Mouse (Mus musculus) layer of hippocampus, adult 18-20 months (tissue): ENCODE measurements around the gene Mvb12a. TPM values are rescaled to one million over a fixed set of nuclear protein-coding genes. Genes with fewer than 3 reads are reported as not detected.
A peak's percentile ranks its signal among the peaks of the same experiment; 100 is the strongest.

ENCODE experiments used
- DNase-seq, 2 experiments: peaks; one replicate each; pipeline ENCODE4 v3.0.0; 2022; ENCODE audit warnings: low spot score in 2 of 2
- long read RNA-seq: library from polyadenylated mRNA; stranded (forward); transcript quantifications from one replicate; pipeline ENCODE4 v2.0.0, GENCODE M21; 2021
- total RNA-seq, 2 experiments: library from RNA; stranded (reverse); gene quantifications; 2 replicates each; pipeline ENCODE4 v1.2.3; 2021

Gene Mvb12a
- 10 to 100 TPM; 29.9 to 37.9 TPM for total RNA-seq
- long read RNA-seq, transcript Mvb12a-201 (9 exons, 1,062 nt) = major isoform, 6 of 10 reads
- long read RNA-seq, partial matches to known transcripts = 1 of 10 reads
- long read RNA-seq, other reads (novel, unspliced or antisense) = 3 of 10 reads

DNA sequence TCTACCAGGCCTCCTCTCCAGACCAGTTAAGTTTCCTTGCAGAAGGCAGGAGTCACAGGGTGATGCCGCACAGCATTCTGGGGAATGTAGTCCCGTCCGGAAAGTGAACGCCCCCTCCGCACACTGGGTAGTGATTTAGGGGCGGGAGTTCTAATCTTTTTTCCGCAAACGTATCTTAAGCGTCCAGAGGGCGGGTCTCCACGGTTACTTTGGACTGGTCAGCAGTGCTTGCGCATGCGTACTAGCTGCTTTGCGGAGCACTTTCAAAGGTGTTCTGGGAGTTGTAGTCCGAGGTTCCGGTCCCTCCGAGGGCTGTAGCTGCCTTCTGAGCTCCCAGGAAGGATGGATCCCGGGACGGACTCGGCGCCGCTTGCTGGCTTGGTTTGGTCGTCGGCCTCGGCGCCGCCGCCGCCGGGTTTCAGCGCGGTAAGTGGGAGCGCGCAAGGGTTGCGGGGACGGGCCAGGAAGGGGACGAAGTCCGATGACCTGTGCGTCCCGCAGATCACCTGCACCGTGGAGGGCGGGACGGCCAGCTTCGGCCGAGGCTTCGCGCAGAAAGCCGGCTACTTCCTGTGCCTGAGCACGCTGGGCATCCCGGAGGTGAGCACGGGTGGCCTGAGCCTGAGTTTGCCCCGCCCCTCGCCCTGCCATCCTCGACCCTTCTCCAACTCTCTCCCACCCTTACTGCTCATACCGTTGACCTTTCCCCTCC is at the start of gene Mvb12a:
TSS of gene Mvb12a (plus strand) at position 291 of the 712 bp plus-strand sequence.
- peak; percentile 97 to 99 for DNase-seq

DNA sequence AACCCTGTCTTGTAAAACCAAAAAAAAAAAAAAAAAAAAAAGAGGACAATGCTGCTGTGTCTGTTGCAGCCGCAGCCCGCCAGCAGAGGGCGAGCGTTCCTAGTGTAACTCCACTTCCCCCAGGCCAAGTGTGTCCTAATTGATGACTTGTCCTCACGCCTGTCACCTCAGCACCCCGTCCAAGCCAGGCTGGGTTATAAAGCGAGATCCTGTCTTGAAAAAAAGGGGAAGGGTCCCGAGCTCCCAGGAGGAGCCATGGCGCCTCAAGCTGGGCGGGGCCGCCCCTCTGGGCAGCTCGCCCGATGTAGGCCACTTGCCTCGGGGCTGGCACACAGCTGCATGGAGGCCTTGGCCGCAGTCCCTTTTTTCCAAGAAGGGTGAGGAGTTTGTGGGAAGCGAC is 47.7 kb upstream of the Mvb12a start:
- DNase-seq = peak in 1 of 2 experiments; percentile 83

DNA sequence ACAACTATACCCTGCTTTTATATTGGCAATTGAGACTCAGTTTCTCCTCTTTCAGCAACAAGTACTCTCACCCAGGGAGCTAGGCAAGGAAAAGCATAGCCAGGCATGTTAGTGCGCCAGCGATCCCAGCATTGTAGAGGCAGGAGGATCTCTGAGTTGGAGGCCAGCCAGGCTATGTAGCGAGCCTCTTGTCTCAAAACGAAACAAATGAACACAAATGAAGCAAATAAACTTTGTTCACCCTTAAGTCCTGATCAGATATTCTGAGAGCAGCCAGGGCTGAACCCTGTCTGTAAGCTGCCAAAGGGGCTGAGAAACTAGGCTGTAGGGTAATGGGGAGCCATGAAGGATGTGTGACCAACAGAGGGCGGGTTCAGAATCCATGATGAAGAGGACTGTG is 46.9 kb upstream of the Mvb12a start:
- DNase-seq = no peak

DNA sequence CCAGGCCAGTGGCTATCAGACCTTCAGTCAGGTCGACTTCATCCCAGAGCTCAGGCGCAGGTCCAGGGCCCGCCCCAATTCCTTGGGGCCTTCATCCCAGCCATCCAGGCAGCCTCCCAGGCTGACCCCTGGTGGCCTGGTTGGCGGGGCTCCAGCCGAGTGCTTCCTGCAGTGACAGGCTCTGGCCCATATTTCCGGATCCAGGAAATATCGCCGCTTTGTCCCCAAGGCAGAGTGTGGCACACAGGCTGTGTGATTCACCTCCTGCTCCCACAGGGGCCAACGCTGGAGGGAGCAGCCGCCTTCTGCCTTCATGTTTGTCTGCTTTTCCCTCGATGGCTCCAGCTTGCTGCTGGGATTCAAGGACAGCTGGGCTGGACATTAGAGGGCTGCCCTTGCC is 46.2 kb upstream of the Mvb12a start:
- no peak for DNase-seq

GRCm38 (mm10) chr8:71497077-71497645 is 45.6 kb upstream of the Mvb12a start:
- DNase-seq = no peak

DNA sequence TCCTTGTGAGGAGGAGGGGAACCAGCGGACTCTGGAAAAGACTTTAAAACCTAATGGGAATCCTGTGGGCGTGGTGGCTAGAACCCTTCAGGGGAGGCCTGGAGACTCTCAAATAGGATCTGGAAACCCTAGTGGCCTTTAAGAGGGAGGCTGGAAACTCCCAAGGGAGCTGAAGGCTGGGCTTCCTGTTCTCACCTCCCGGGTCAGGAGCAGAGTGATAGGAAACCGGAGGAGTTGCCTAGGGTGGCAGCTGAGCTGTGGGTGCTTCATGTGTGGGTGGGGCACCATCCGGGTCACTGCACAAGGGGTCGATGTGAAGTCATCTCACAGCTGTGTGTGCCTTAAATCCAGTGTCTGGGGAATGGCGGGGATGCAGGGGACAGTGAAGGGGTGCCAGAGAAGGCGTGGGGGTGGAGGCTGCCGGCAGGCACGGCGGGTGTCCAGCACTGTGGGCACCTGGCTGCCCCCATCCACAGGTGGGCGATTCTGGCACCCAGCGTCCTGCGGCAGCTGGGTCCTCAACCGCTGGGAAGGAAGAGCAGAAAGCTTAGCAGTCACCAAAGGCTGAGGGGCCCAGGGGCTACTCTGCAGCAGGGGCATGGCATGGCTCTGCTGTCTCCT is 44.7 kb upstream of the Mvb12a start:
- no peak for DNase-seq

- DNase-seq = no peak
Measured at GRCm38 (mm10) chr8:71498816-71499690, 43.7 kb upstream of the Mvb12a start.

DNA sequence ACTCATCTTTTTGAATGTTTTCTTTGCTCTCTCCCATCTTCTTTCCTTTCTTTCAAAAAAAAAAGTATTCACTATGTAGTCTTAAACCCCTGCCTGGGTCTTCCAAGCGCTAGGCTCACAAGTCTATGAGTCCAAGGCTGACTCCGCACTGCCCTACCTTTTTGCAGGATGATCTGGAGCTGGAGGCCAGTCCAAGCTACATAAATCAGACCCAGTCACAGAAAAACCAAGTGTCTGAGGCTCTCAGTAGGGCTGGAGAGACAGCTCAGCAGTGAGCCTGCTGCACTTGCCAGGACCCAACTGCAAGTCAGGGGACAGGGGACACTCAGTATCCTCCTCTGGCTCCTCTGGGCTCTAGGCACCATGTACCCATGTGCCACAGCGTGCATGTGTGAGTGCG is 38.4 kb upstream of the Mvb12a start:
- no peak for DNase-seq

GRCm38 (mm10) chr8:71505326-71505725 is 37.4 kb upstream of the Mvb12a start:
- DNase-seq = no peak

DNA sequence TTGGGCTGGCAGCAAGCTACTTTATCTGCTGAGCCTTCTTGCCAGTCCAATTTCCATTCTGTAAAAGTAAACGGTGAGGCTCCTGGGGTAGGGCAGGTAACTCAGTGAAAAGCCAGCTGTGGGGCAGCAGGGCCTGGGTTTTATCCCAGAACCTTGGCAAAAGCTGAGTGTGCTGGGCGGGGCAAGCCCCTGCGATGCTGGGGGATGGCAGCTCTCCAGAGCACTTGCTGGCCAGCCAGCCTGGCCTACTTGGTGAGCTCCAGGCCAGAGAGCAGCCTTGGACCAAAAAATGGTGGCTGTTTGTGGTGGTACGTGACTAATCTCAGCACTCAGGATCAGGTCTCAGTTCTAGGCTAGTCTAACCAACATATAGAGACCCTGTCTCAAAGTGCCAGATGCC is 36.7 kb upstream of the Mvb12a start:
- DNase-seq = no peak

- DNase-seq = peak; percentile 71 to 90
Measured at GRCm38 (mm10) chr8:71507589-71508104, 35.1 kb upstream of the Mvb12a start.

DNA sequence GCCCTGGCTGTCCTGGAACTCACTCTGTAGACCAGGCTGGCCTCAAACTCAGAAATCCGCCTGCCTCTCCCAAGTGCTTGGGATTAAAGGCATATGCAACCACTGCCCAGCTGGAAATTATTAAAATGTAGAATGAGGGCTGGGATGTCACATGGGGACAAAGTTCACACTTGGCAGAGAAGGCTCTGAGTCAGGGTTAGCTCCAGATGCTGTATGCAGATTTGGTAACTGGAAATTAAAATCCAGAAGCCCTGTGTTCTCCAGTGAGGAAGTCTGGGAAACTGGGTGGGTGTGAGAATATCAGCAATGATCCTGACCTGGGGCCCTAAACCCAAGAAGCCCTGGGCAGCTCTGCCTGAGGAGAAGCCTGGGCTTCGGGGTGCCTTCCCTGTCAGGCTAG is 33.4 kb upstream of the Mvb12a start:
- no peak for DNase-seq

DNA sequence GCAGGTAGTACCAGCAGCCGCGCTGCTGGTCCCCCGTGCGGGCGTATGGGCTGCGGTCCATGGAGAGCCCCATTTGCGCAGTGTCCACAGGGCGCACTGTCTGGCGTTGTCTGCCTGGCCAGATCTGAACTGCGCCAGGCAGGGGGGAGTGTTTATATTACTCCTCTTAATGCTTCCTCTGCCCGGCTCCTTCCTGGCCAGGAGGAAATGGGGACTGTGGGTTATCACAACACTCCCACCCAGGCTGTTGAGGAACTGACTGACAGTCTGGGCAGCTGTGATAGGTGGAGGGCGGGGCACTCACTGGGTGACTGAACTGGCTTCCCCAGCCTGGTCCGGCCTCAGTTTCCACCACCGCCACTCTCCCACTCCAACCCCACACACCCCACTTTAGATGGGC is 31.1 kb upstream of the Mvb12a start, which contains the start of gene Plvap:
TSS of gene Plvap (minus strand) at position 109 of the 400 bp plus-strand sequence.
- DNase-seq = no peak

DNA sequence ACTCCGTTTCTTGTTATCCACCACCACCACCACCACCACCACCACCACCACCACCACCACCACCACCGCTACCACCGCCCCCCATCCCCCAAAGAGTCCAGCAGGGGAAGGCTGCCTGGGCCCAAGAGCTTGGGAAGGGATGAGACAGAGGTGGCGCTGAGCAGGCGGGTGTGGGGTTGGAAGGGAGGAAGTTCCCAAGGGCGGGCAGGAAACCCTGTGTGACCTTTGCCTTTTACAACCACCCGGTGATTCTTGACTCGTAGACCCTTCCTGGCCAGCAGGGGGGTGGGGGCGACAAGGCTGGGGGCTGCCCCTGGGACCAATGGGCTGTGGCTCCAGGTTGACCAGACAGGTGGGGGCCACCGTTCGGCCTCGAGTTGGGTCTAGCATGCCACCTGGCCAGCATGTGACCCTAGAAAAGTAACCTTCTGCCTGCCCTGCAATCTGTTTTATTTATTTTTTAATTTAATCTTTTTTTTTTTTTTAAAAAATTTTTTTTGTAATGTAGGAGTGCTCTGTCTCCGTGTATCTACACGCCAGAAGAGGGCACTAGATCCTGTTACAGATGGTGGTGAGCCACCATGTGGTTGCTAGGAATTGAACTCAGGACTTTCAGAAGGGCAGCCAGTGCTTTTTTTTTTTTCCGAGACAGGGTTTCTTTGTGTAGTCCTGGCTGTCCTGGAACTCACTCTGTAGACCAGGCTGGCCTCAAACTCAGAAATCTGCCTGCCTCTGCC is 29.5 kb upstream of the Mvb12a start:
- DNase-seq = no peak

- no peak for DNase-seq
Measured at GRCm38 (mm10) chr8:71515043-71515442, 27.7 kb upstream of the Mvb12a start.

GRCm38 (mm10) chr8:71516786-71517185 is 25.9 kb upstream of the Mvb12a start:
- no peak for DNase-seq

DNA sequence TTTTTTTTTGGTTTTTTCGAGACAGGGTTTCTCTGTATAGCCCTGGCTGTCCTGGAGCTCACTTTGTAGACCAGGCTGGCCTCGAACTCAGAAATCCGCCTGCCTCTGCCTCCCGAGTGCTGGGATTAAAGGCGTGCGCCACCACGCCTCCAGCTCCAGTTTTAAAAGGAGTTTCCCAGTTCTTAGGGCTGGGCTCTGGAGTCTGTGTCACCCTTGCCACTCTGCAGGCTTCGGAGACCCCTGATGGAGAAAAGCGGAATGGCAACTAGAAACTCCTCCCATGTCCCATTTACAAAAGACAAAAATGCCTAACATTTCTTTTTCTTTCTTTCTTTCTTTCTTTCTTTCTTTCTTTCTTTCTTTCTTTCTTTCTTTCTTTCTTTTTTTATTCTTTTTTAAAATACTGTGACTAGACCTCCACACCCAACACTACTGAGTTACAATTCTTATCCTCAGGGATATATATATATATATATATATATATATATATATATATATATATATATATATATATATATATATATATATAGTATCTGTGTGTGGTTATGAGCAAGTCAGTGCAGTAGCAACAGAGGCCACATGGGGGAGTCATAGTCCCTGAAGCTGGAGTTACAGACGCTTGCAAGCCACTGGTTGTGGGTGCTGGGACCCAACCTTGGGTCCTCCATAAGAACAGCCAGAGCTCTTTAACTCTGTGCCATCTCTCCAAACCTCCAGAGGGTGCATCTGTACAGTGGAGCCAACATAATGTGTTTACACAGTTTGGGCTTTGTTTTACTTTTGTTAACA is 23.5 kb upstream of the Mvb12a start:
- DNase-seq = peak in 1 of 2 experiments; percentile 65

- DNase-seq = peak; percentile 80 to 89
Measured at GRCm38 (mm10) chr8:71521634-71522033, 21.1 kb upstream of the Mvb12a start.

- DNase-seq = no peak
Measured at GRCm38 (mm10) chr8:71525226-71526050, 17.3 kb upstream of the Mvb12a start, which contains the start of gene Ccdc194. Gene Ccdc194, minus strand, starts transcription at chr8:71525711.
